Mouse (Mus musculus): ENCODE results near the gene Myh3. TPM values are rescaled to one million over a fixed set of nuclear protein-coding genes. Genes with fewer than 3 reads are reported as not detected.

Gene Myh3
- polyA plus RNA-seq, 2 experiments, result 0.06 TPM

GRCm38 (mm10) chr11:67150237-67150636 lies 72.1 kb downstream of the Myh3 start:
- no peak overlapping the region for H3K4me2 ChIP-seq (ENCODE audit: low read depth)

DNA sequence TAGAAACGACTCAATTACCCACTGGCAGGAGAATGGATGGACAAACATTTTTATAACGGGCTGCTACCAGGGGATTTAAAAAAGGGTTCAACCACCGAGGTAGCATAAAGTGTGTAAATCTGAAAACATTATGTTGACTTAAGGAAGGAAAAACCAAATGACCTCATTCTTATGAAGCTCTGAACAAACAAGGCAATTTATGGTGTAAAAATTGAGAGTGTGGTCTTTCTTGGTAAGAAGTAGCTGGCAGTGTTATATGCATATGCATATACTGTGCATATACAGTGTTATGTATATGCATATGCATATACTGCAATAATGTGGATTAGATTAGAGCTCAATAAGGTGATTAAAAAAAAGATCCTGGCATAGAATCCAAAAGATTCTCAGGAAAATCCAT lies 73.1 kb downstream of the Myh3 start:
- TF ChIP-seq CTCF (IDR thresholded peaks at IDR 0.05; ENCODE audit: low read depth) (no peak), EP300 (IDR thresholded peaks at IDR 0.05; ENCODE audit: low read depth) (no peak)

More at GRCm38 (mm10) chr11:67150237-67150636, 72.1 kb downstream of the Myh3 start:
- Histone ChIP-seq H3K27ac (no peak overlapping the region), H3K4me1 (replicated peaks; ENCODE audit: control insufficient read depth in 2 of 2, insufficient read depth in 2 of 2, low read length in 1 of 2) (no peaks in the 10 kb centered on the region), H3K36me3 (replicated peaks; ENCODE audit: control insufficient read depth, insufficient read depth, low read depth) (no peaks in the 10 kb centered on the region), H3K4me3 (ENCODE audit: insufficient read depth in 1 of 2, low read depth in 2 of 2, low read length in 2 of 2) (no peak overlapping the region), H3K9me3 (ENCODE audit: control insufficient read depth, low read length) (no peaks in the 10 kb centered on the region), H3K9ac (replicated peaks) (no peak overlapping the region), H3K27me3 (ENCODE audit: control insufficient read depth, insufficient read depth, low read length) (no peaks in the 10 kb centered on the region)
- 58% methylated on average over 2 of the region's 2 CpGs for WGBS (ENCODE audit: insufficient replicate concordance)
- DNase-seq (ENCODE audit: low read depth in 3 of 3, low spot score in 3 of 3) (no peak), ATAC-seq (ENCODE audit: insufficient read depth) (no peak)
- TF ChIP-seq EP300 (IDR thresholded peaks at IDR 0.05; ENCODE audit: low read depth) (no peak), CTCF (IDR thresholded peaks at IDR 0.05; ENCODE audit: low read depth) (no peak)

More for the DNA sequence above, 73.1 kb downstream of the Myh3 start:
- H3K27me3 ChIP-seq (ENCODE audit: control insufficient read depth, insufficient read depth, low read length), result no peaks in the 10 kb centered on the region
- H3K4me3 ChIP-seq (ENCODE audit: insufficient read depth in 1 of 2, low read depth in 2 of 2, low read length in 2 of 2), result no peak overlapping the region
- H3K4me2 ChIP-seq (ENCODE audit: low read depth), result no peak overlapping the region
- H3K9me3 ChIP-seq (ENCODE audit: control insufficient read depth, low read length), result no peaks in the 10 kb centered on the region
- H3K36me3 ChIP-seq (replicated peaks; ENCODE audit: control insufficient read depth, insufficient read depth, low read depth), result no peaks in the 10 kb centered on the region
- ATAC-seq (ENCODE audit: insufficient read depth) (no peak), DNase-seq (ENCODE audit: low read depth in 3 of 3, low spot score in 3 of 3) (no peak)
- WGBS (ENCODE audit: insufficient replicate concordance), result 57% methylated on average over 3 of the region's 3 CpGs
- no peaks in the 10 kb centered on the region for H3K4me1 ChIP-seq (replicated peaks; ENCODE audit: control insufficient read depth in 2 of 2, insufficient read depth in 2 of 2, low read length in 1 of 2)
- no peak overlapping the region for H3K27ac ChIP-seq
- no peak overlapping the region for H3K9ac ChIP-seq (replicated peaks)

Small RNAs within 50 kb of the gene (microRNA-seq; reads per million reads assigned to microRNA genes)
- not detected for gene Mir6923

Other genes with a start within 250 kb of the Myh3 start
- not detected in 2 replicates for gene Pirt, start 166.3 kb upstream of the Myh3 start, polyA plus RNA-seq (2012; rRNA removed)
- gene Pirt, start 166.3 kb upstream of the Myh3 start, polyA plus RNA-seq (2014; fragmentation: Nextera tagmentation; extraction: Ambion mirVana), result not detected in 2 replicates
- gene Tmem238l, start 121.7 kb upstream of the Myh3 start, polyA plus RNA-seq (2012; rRNA removed), result not detected in 2 replicates
- not detected in 2 replicates for gene Tmem238l, start 121.7 kb upstream of the Myh3 start, polyA plus RNA-seq (2014; fragmentation: Nextera tagmentation; extraction: Ambion mirVana)
- gene Tmem220, start 53.1 kb upstream of the Myh3 start, polyA plus RNA-seq (2012; rRNA removed), result 1.2 and 1.6 TPM in 2 replicates
- 0.88 and 1.5 TPM in 2 replicates for gene Tmem220, start 53.1 kb upstream of the Myh3 start, polyA plus RNA-seq (2014; fragmentation: Nextera tagmentation; extraction: Ambion mirVana)
- gene Adprm, start 25.7 kb upstream of the Myh3 start, polyA plus RNA-seq (2012; rRNA removed), result 5.9 and 7.9 TPM in 2 replicates
- gene Adprm, start 25.7 kb upstream of the Myh3 start, polyA plus RNA-seq (2014; fragmentation: Nextera tagmentation; extraction: Ambion mirVana), result 9.6 and 9.7 TPM in 2 replicates
- 2.2 and 2.9 TPM in 2 replicates for gene Sco1, start 25.6 kb upstream of the Myh3 start, polyA plus RNA-seq (2012; rRNA removed)
- gene Sco1, start 25.6 kb upstream of the Myh3 start, polyA plus RNA-seq (2014; fragmentation: Nextera tagmentation; extraction: Ambion mirVana), result 4.8 and 4.9 TPM in 2 replicates
- gene Myh2, start 92.7 kb downstream of the Myh3 start, polyA plus RNA-seq (2012; rRNA removed), result not detected in 2 replicates
- not detected in 2 replicates for gene Myh2, start 92.7 kb downstream of the Myh3 start, polyA plus RNA-seq (2014; fragmentation: Nextera tagmentation; extraction: Ambion mirVana)
- gene Myh1, start 121.8 kb downstream of the Myh3 start, polyA plus RNA-seq (2012; rRNA removed), result 0.01 TPM in 1 of 2 replicates, not detected in the other
- not detected in 2 replicates for gene Myh1, start 121.8 kb downstream of the Myh3 start, polyA plus RNA-seq (2014; fragmentation: Nextera tagmentation; extraction: Ambion mirVana)
- not detected in 2 replicates for gene Myh4, start 159.7 kb downstream of the Myh3 start, polyA plus RNA-seq (2012; rRNA removed)
- not detected in 2 replicates for gene Myh4, start 159.7 kb downstream of the Myh3 start, polyA plus RNA-seq (2014; fragmentation: Nextera tagmentation; extraction: Ambion mirVana)
- 0.02 TPM in 1 of 2 replicates, not detected in the other for gene Myh8, start 198.8 kb downstream of the Myh3 start, polyA plus RNA-seq (2012; rRNA removed)
- 0.03 TPM in 1 of 2 replicates, not detected in the other for gene Myh8, start 198.8 kb downstream of the Myh3 start, polyA plus RNA-seq (2014; fragmentation: Nextera tagmentation; extraction: Ambion mirVana)
- not detected in 2 replicates for gene Myh13, start 243.4 kb downstream of the Myh3 start, polyA plus RNA-seq (2012; rRNA removed)
- gene Myh13, start 243.4 kb downstream of the Myh3 start, polyA plus RNA-seq (2014; fragmentation: Nextera tagmentation; extraction: Ambion mirVana), result not detected in 2 replicates

Data from liver, embryonic 14.5 days (tissue).